Mouse (Mus musculus) ovary, postnatal 14 days (tissue): Measurements from ENCODE around the gene Tnfrsf1a.
A peak's percentile ranks its signal among the peaks of the same experiment; 100 is the strongest.
"Not testable (repeated sequence)": the region's sequence is repeated elsewhere in the genome, so short reads cannot be mapped to it uniquely, and the experiment has no call there.

Experiments used
- DNase-seq: peaks from one replicate; pipeline ENCODE4 v3.0.0; 2022; ENCODE audit warnings: low spot score

Tnfrsf1a gene

GRCm38 (mm10) chr6:125348721-125349574 lies at the start of gene Tnfrsf1a:
TSS of gene Tnfrsf1a (plus strand) at chr6:125349362.
- no peak for DNase-seq

DNA sequence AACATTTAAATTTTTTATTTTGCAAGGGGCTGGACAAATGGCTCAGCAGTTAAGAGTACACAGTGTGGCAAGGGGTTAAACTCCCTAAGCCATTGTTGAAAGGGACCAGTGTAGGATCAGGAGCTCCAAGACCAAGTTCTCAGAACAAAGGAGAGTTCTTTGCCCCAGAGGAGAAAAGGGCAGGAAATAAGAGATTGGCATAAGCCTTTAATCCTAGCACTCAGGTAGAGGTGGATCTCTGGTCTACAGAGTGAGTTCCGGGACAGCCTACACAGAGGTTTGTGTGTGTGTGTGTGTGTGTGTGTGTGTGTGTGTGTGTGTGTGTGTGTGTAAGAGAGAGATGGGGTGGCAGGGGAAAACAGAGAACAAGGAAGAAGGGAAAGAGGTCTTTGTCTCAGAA lies 48.2 kb upstream of the Tnfrsf1a start:
- no peak for DNase-seq

- DNase-seq: no peak
Observed at GRCm38 (mm10) chr6:125302231-125302982, 46.8 kb upstream of the Tnfrsf1a start.

GRCm38 (mm10) chr6:125303242-125303641 lies 45.9 kb upstream of the Tnfrsf1a start:
- no peak for DNase-seq

- not testable (repeated sequence) for DNase-seq
Observed at GRCm38 (mm10) chr6:125304408-125304807, 44.8 kb upstream of the Tnfrsf1a start.

DNA sequence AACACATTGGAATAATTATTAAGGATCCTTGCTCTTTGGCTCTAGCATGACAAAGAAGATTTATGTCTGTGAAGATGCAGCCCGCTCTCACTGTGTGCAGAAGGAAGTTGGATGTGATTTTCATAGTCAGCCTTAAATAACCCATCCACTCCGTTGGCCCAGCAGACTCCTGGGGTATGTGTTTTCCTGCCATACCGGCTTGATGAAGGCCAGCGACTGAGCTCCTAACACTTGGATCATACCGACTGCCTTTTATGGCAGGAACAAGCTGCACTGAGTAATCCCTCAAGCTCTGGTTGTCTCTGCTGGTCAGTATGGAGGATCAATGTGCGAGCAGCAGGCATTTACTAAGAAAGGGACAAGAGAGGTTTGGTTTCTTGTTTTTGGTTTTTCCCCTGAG lies 43.7 kb upstream of the Tnfrsf1a start:
- DNase-seq: no peak

DNA sequence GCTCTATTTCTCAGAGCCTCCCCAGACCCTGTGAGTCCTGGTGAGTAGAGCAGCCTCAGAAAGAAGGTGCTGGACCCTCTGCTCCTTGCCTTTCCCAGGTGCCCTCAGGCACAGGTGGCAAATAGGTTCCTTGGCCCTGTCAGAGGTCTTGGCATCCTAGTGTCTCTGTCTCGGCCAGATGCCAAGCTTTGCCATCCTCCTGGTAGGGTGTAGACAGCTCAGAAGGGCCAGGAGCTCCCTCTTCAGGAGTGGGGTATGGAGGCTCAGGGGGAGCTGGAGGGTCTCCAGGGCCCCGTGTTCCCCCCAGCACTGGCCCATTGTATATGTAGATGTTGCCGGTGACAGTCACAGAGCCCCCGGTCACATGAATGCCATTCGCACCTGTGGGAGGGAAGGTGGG lies 42.1 kb upstream of the Tnfrsf1a start:
- DNase-seq: no peak

- no peak for DNase-seq
Observed at GRCm38 (mm10) chr6:125308921-125309320, 40.2 kb upstream of the Tnfrsf1a start.

DNA sequence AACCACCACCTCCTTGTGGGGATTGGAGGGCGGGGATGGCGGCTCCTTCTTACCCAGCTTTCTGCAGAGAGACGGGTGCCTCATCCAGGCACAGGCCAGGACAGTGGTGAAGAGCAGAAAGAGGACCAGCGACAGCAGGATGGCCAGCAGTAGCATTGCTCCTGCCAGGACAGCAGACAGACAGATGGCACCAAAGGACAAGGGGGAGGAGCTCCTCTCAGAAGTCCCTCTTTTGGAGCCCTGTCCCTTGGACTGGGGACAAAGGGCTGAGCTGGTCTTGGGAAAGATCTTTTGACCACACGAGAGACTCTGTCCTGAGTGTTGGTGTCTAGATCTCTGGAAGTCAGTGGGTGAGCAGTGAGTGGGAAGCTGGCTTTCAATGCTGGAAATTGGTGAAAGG lies 39.8 kb upstream of the Tnfrsf1a start:
- DNase-seq: no peak

- DNase-seq: no peak
Observed at GRCm38 (mm10) chr6:125312171-125312570, 37.0 kb upstream of the Tnfrsf1a start.

DNA sequence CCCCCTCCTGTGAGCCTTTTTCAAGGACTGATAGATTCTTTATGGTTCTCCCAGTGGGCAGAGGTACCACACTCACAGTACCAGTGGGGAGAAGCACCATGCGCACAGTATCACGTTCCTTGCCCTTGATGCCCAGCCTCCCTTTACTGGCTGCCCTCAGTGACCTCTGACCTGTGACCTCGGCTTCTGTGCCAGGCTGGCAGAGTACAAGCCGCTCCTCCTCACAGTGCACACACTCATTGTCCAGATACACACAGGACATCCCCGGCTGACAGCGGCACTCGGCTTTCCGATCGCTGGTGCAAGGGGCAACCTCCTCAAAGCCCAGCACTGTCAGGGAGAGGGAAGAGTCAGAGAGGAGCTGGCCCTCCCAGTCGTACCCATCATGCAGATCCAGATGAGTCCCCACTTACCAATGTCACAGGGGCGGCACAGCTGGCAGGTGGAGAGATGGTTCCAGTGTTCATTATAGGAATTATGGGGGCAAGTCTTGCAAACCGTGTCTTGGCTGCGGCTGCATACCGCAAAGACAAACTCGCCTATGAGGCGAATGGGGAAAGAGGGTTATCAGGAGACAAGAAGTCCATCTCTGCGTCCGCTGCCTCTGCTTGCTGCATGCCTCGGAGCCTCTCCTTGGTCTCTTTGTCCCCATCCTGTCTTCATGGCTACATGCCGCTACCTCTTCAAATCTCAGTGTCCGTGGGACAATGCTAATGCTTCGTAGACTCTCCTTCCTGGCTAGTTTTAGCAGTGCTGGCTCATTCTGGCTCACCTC lies 36.4 kb upstream of the Tnfrsf1a start:
- DNase-seq: no peak

DNA sequence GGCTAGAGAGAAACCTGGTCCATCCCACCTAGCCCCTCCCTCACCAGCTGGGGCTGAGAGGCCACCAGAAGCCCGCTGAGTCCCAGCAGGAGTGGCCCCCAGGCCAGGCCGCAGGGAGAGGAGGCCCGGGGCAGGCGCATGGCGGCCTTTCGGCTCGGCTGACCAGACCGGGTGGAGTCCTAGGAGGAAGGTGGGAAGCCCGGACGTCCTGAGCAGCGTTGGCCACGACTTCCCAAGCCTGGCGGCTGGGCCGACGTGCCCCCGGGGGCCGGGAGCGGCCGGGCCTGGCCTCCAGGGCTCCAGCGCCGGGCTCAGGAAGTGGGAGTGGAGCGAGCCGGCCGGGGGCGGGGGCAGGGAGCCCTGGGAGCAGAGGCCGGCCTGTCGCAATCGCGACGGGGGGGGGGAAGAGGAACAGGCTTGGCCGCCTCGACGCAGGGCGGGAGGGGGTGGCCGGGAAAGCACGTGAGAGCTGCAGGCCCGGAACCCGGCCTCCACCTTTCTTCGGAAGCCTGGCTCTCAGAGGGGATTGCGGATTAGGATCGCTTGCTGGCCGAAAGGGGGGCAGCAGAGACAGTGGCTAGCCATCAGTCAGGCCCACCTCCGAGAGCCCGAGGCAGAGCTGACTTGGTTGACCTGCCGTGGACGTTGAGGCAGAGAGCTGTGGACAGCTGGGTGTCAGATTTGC lies 35.5 kb upstream of the Tnfrsf1a start, which contains the start of gene Ltbr:
TSS of gene Ltbr (minus strand) at position 340 of the 685 bp plus-strand sequence.
- peak; percentile 75 for DNase-seq

GRCm38 (mm10) chr6:125314231-125314563 lies 35.0 kb upstream of the Tnfrsf1a start:
- DNase-seq: no peak

DNA sequence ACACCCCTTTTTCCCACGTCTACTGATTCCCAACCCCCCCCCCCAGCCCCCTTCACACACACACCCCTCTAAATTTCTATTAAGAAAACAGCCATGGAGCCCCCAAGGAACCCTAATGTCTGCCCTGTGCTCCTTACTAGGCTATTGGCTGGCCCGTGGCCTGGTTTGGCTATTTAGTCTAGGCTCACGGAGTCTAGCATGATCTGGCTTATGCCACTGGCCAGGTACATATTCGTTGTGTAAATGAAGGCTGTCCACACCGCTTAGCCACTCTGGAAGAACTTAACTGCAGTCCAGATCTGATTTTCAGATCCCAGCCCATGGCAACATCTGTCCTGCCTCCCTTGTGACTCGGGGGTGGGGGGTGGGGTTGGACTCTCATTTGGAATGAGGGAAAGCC lies 34.4 kb upstream of the Tnfrsf1a start:
- no peak for DNase-seq

- no peak for DNase-seq
Observed at GRCm38 (mm10) chr6:125317077-125317476, 32.1 kb upstream of the Tnfrsf1a start.

DNA sequence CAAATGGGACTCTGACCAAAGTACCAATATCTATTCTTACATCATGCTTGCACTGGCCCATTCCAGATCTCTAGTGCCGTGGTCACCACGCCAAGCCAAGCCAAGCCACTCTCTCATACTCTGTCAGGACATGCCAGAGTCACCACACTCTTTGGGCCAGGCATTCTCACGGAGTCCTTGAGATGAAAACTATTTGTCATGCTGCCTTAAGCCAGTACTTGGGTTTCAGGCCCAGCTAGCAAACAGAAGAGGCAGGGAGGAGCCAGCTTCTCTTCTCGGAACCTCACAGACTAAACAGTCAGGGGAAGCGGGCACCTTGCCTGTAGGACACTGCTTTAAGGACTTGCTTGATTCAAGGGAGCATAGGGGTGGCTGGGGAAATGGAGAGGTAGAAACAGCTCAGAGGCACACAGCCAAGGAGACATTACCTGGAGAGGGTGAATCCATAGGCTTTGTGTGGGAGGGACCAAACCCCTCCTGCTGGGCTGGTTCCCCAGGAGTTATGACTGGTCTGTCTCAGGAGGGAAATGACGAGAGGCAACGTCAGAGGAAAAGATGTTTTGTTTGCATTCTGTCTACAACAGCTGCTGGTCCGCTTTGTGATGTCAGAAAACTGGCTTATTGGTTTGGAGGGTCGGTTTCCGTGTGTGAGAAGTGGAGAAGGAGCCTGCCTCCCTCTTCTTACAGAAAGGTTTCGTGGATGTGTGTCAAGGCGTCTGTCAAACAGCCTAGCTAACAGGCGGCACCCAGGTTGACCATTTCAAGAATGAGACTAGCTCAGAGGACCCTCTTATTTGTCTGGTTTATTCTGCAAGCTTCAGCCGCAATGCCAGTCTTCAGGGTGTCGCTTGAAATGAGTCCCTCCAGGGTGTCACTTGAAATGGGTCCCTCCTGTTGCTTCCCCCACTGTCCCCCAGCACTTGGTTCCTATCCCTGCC lies 29.9 kb upstream of the Tnfrsf1a start:
- DNase-seq: no peak

DNA sequence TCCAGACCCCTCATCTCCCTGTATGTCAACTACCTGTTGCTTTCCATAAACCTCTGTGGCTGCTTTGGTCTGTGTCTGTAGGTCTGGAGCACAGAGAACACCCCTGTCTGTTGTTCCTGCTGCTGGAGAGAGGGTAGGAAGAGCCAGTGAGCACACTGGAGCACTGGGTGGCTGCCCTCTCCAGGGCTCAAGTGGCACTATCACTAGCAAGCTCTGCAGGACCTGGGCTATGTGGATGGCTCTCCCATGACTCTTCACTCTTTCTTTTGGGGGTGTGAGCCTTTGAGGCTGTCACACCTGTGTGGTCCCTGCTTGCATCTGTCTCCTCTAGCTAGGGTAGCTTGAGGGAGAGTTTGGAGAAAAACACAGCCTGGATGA lies 29.3 kb upstream of the Tnfrsf1a start:
- DNase-seq: no peak

DNA sequence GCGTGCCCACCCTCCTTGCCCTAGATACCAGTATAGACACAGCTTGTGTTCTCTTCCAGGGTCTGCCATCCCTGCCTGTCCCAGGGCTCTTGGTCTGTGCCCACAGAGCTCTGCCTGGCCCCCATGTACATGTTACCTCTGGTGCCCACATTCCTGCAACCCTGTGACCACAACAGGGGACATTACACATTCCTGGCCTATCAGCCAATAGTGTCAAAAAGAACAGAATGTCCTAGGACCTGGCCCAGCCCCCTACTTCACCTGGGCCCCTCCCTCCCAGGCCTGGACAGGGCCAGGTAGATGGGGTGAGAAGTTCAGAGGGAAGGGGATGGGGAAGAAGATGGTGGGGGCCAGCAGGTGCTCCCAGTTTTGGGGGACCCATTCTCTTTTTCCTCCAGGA lies 28.8 kb upstream of the Tnfrsf1a start, which contains the start of gene Scnn1a:
TSS of gene Scnn1a (plus strand) at position 337 of the 400 bp plus-strand sequence.
- DNase-seq: no peak

GRCm38 (mm10) chr6:125321114-125321855 lies 27.9 kb upstream of the Tnfrsf1a start:
- DNase-seq: no peak

DNA sequence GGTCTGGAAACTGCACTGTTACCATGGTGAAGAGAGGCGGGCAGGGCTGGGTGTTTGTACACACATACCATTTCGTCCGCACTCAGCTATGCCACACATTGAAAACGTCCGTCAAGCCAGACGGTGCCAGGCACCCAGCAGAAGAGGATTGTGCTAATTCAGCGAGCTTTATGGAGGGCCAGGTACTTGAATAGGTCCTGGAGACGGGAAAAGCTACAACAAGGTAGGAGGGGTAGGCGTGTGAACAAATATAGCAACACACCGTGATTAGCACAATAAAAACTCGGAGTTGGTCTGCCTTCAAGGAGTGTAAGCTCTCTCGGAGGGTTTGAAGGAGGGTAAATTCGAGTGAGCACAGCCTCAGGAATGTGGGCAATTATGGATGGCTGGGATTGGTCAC lies 26.4 kb upstream of the Tnfrsf1a start:
- DNase-seq: no peak
